Mouse (Mus musculus) small intestine, adult 2 months (tissue): ENCODE results near the gene Crygb. TPM values are rescaled to one million over a fixed set of nuclear protein-coding genes. Genes with fewer than 3 reads are reported as not detected.

Experiments used
- H3K27ac ChIP-seq: fragments of 200-500 bp; 2 replicates; pipeline ENCODE4 v1.5.1; 2012; ENCODE audit warnings: low read depth, low read length, control low read depth, inconsistent platforms; ENCODE audit not compliant: insufficient read depth
- H3K27me3 ChIP-seq: fragments of 200-500 bp; 2 replicates; pipeline ENCODE4 v1.6.1; 2012; ENCODE audit warnings: mild to moderate bottlenecking, moderate library complexity, low read length, inconsistent platforms; ENCODE audit not compliant: control insufficient read depth, insufficient read depth
- H3K36me3 ChIP-seq: fragments of 200-500 bp; 2 replicates; pipeline ENCODE4 v1.6.1; 2012; ENCODE audit warnings: mild to moderate bottlenecking, low read length, control low read depth, inconsistent platforms; ENCODE audit not compliant: control insufficient read depth, insufficient read depth
- H3K4me1 ChIP-seq: fragments of 200-500 bp; 2 replicates; pipeline ENCODE4 v1.6.1; 2012; ENCODE audit warnings: low read length, inconsistent platforms, mixed read lengths; ENCODE audit not compliant: control insufficient read depth, insufficient read depth, insufficient read length
- H3K4me3 ChIP-seq: fragments of 200-500 bp; 2 replicates; pipeline ENCODE4 v1.5.1; 2012; ENCODE audit warnings: low read depth, mild to moderate bottlenecking, control low read depth, inconsistent platforms, low read length, moderate library complexity
- CTCF ChIP-seq: fragments of 200-500 bp; IDR thresholded peaks from 2 replicates; pipeline ENCODE4 v1.5.1; 2012; ENCODE audit warnings: low read depth, mild to moderate bottlenecking, control low read depth, inconsistent platforms, low read length, moderate library complexity, mixed read lengths; ENCODE audit not compliant: insufficient replicate concordance, insufficient read length; ENCODE audit errors: extremely low read depth
- POLR2A ChIP-seq: fragments of 200-500 bp; IDR thresholded peaks from 2 replicates; pipeline ENCODE4 v1.6.1; 2012; ENCODE audit warnings: low read depth, mild to moderate bottlenecking, control low read depth, inconsistent platforms, low read length, moderate library complexity
- WGBS: fragments of 180-500 bp; shearing (Covaris S2); methylation state at CpG from one replicate; pipeline ENCODE4 v1.1.7; 2018; 5-methylcytosine and 5-hydroxymethylcytosine counted together
- polyA plus RNA-seq: library from polyadenylated mRNA; depleted of rRNA; stranded (reverse); fragments of >200 nt; gene quantifications from 2 replicates; pipeline ENCODE4 v1.2.3, GENCODE M21; 2012; rRNA removed

Crygb gene
- not detected in 2 replicates for polyA plus RNA-seq

DNA sequence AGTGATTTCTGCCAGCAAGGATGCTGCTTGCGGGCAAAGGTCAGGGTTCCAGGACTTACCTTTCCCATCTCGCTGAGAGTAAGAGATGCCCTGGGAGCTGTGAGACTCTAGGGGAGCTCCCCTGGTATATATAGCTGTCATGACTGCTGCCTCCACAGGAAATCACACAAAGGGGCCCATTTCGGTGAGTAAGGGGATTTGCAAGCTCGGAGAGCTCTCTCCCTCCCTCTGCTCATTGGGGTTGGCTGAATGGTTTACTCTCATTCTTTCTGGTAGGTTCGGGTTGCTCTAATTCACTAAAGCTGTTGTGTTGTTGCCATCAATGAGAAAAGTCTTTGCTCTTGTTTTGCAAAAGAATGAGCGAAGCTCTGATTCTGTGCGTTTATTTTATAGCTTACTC, at the start of gene Crygb:
TSS of gene Crygb (minus strand) at position 101 of the 400 bp plus-strand sequence.
- 57% methylated on average over 7 of the region's 7 CpGs for WGBS
- no peak for TF ChIP-seq POLR2A
- no peak for TF ChIP-seq CTCF
- no peaks in the 10 kb centered on the region for H3K4me1 ChIP-seq
- H3K27me3 ChIP-seq, result no peaks in the 10 kb centered on the region
- H3K36me3 ChIP-seq, result no peaks in the 10 kb centered on the region
- H3K4me3 ChIP-seq, result no peak within 1 kb of the TSS
- no peak within 1 kb of the TSS for H3K27ac ChIP-seq

DNA sequence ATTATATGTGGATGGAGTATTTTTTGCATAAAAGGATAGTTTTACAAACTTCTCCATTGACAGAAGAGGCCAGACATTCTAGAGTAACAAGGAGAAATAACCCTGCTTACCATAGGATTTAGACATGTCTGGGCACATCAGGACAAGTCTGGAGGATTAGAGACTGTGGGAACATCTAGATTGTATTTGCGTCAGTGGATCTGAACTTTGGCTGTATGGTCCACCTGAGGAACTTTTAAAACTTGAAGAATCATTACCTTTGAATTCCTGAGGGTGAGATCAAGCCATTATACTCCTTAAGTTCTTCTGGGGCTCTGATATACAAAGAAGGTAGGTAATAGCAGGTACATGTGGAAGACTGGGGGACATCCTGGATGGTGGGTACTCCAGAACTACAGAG, 49.6 kb upstream of the Crygb start:
- TF ChIP-seq POLR2A, result no peak
- TF ChIP-seq CTCF, result no peak
- Histone ChIP-seq H3K27ac (no peak overlapping the region), H3K4me3 (no peak overlapping the region), H3K36me3 (no peaks in the 10 kb centered on the region), H3K4me1 (peaks cover 9% of the 10 kb centered on the region; the same call in 1 of the 2 replicates), H3K27me3 (no peaks in the 10 kb centered on the region)
- WGBS, result 93% methylated on average over 1 of the region's 1 CpGs

DNA sequence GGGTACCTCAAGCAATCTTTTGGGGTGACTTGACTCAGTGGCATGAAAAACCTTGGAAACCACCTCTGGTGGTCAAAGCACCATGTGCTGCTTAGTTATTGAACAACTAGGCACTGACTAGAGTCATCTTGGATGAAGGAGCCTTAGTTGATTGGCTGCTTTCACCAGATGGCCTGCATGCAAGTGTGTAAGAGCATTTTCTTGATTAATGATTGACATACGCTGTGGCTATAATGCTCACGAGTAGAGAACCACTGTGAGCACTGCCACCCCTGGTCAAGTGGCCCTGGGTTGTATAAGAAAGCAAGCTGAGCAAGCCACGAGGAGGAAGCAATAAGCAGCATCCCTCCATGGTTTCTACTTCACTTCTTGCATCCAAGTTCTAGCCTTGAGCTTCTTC, 48.1 kb upstream of the Crygb start:
- WGBS, result 44% methylated on average over 3 of the region's 3 CpGs

GRCm38 (mm10) chr1:65129634-65130180, 47.6 kb upstream of the Crygb start:
- WGBS, result 32% methylated on average over 3 of the region's 3 CpGs
- peak overlapping the region; percentile 93 for H3K27ac ChIP-seq
- TF ChIP-seq CTCF (no peak), POLR2A (no peak)

More for the DNA sequence above, 48.1 kb upstream of the Crygb start:
- Histone ChIP-seq H3K27me3 (no peaks in the 10 kb centered on the region), H3K36me3 (no peaks in the 10 kb centered on the region), H3K4me1 (peaks cover 9% of the 10 kb centered on the region; the same call in 1 of the 2 replicates), H3K4me3 (no peak overlapping the region), H3K27ac (peak overlapping the region; percentile 93)
- no peak for TF ChIP-seq CTCF
- TF ChIP-seq POLR2A, result no peak

GRCm38 (mm10) chr1:65122574-65123372, 40.7 kb upstream of the Crygb start, which contains the start of gene D630023F18Rik:
TSS of gene D630023F18Rik (minus strand) at chr1:65123214.
- Histone ChIP-seq H3K27me3 (no peaks in the 10 kb centered on the region), H3K4me1 (peaks cover 19% of the 10 kb centered on the region; the same call in 1 of the 2 replicates), H3K4me3 (peak within 1 kb of the TSS; percentile 12; the same call in 1 of the 2 replicates), H3K27ac (0 out of 2 replicates have a peak within 1 kb of the TSS, but pooled peaks have one; percentile 22), H3K36me3 (no peaks in the 10 kb centered on the region)
- TF ChIP-seq CTCF (no peak), POLR2A (no peak)
- whole genome bisulfite sequencing, result 17% methylated on average over 9 of the region's 9 CpGs

More at GRCm38 (mm10) chr1:65129634-65130180, 47.6 kb upstream of the Crygb start:
- Histone ChIP-seq H3K27me3 (no peaks in the 10 kb centered on the region), H3K4me1 (peaks cover 9% of the 10 kb centered on the region; the same call in 1 of the 2 replicates), H3K36me3 (no peaks in the 10 kb centered on the region), H3K4me3 (no peak overlapping the region)

DNA sequence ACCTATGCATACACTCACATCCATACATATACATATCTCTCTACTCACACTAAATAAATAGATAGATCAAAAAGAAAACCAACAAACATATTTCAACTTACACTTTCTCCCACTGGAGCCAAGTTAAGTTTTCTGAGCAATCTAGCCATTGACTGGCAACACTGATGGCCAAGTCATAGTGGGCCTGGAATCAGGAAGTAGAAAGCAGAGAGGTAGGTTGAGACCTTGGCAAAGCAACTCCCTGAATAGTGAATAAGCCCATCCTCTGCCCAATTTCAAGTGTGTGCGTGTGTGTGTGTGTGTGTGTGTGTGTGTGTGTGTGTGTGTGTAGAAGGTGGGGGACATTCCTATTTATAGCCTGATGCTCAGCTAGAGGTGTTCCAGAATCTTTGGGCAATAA, 37.4 kb upstream of the Crygb start, which contains the start of gene Gm28845:
TSS of gene Gm28845 (minus strand) at position 121 of the 400 bp plus-strand sequence.
- Histone ChIP-seq H3K27me3 (no peaks in the 10 kb centered on the region), H3K36me3 (no peaks in the 10 kb centered on the region), H3K4me3 (no peak within 1 kb of the TSS), H3K4me1 (peaks cover 21% of the 10 kb centered on the region; the same call in 1 of the 2 replicates), H3K27ac (peak within 1 kb of the TSS; percentile 77)
- WGBS, result 79% methylated on average over 1 of the region's 1 CpGs
- no peak for TF ChIP-seq CTCF
- TF ChIP-seq POLR2A, result no peak
